Mouse (Mus musculus) liver, adult 2 months (tissue): Measurements from ENCODE around the gene Kif13a. TPM values are rescaled to one million over a fixed set of nuclear protein-coding genes. Genes with fewer than 3 reads are reported as not detected.
A peak's percentile ranks its signal among the peaks of the same experiment; 100 is the strongest.

Source experiments
- DNase-seq: peaks from one replicate; pipeline ENCODE4 v3.0.0-alpha.2; 2011; ENCODE audit warnings: low read depth, low spot score; ENCODE audit errors: extremely low read depth
- H3K27ac ChIP-seq: fragments of 200-500 bp; replicated peaks from 2 replicates; pipeline ENCODE4 v1.5.1; 2012; ENCODE audit warnings: low read depth, mild to moderate bottlenecking, control low read depth, inconsistent platforms, low read length; ENCODE audit not compliant: insufficient read depth
- H3K27me3 ChIP-seq: fragments of 200-500 bp; 2 replicates; pipeline ENCODE4 v1.6.1; 2012; ENCODE audit warnings: mild to moderate bottlenecking, moderate library complexity, low read length, inconsistent platforms; ENCODE audit not compliant: control insufficient read depth, insufficient read depth
- H3K36me3 ChIP-seq: fragments of 200-500 bp; 2 replicates; pipeline ENCODE4 v1.6.1; 2012; ENCODE audit warnings: low read length, inconsistent platforms; ENCODE audit not compliant: control insufficient read depth, insufficient read depth
- H3K4me1 ChIP-seq: fragments of 200-500 bp; 2 replicates; pipeline ENCODE4 v1.6.1; 2011; ENCODE audit warnings: low read length; ENCODE audit not compliant: control insufficient read depth, insufficient read depth
- H3K4me3 ChIP-seq: fragments of 200-500 bp; 2 replicates; pipeline ENCODE4 v1.5.1; 2011; ENCODE audit warnings: low read depth, mild to moderate bottlenecking, control low read depth, low read length, moderate library complexity; ENCODE audit not compliant: insufficient read depth
- H3K79me2 ChIP-seq: fragments of 200-500 bp; 2 replicates; pipeline ENCODE4 v1.6.1; 2012; ENCODE audit warnings: inconsistent platforms, mild to moderate bottlenecking, low read length, moderate library complexity; ENCODE audit not compliant: control insufficient read depth, insufficient read depth
- H3K9ac ChIP-seq: fragments of 200-500 bp; 2 replicates; pipeline ENCODE4 v1.6.1; 2012; ENCODE audit warnings: low read depth, mild to moderate bottlenecking, control low read depth, inconsistent platforms, low read length
- CTCF ChIP-seq: fragments of 200-500 bp; IDR thresholded peaks from 2 replicates; pipeline ENCODE4 v1.5.1; 2011; ENCODE audit warnings: low read depth, low read length, control low read depth
- POLR2A ChIP-seq: fragments of 200-500 bp; IDR thresholded peaks from 2 replicates; pipeline ENCODE4 v1.6.1; 2011; ENCODE audit warnings: low read length, control low read depth; ENCODE audit not compliant: insufficient read depth; ENCODE audit errors: extremely low read depth
- WGBS: fragments of 180-500 bp; shearing (Covaris S2); methylation state at CpG from one replicate; pipeline ENCODE4 v1.1.7; 2018; 5-methylcytosine and 5-hydroxymethylcytosine counted together
- polyA plus RNA-seq: library from polyadenylated mRNA; depleted of rRNA; stranded (reverse); fragments of >200 nt; gene quantifications from 2 replicates; pipeline ENCODE4 v1.2.3, GENCODE M21; 2012
- total RNA-seq: library from RNA; depleted of rRNA; stranded (reverse); fragments of >200 nt; gene quantifications from 2 replicates; pipeline ENCODE4 v1.2.3, GENCODE M21; 2014

Kif13a gene
- total and polyA plus RNA-seq, 2 experiments: 6.6 to 11.1 TPM

- no peaks in the 10 kb centered on the region for H3K27me3 ChIP-seq
- no peak overlapping the region for H3K4me3 ChIP-seq
- TF ChIP-seq CTCF (no peak), POLR2A (no peak)
- H3K36me3 ChIP-seq: no peaks in the 10 kb centered on the region
- H3K4me1 ChIP-seq: no peaks in the 10 kb centered on the region
- no peak overlapping the region for H3K9ac ChIP-seq
- no peaks in the 10 kb centered on the region for H3K79me2 ChIP-seq
- 93% methylated on average over 13 of the region's 13 CpGs for WGBS
- no peak overlapping the region for H3K27ac ChIP-seq
- DNase-seq: no peak
Measured at GRCm38 (mm10) chr13:46840676-46841075, 89.0 kb downstream of the Kif13a start.

- no peak for DNase-seq
- TF ChIP-seq CTCF (no peak), POLR2A (no peak)
- no peaks in the 10 kb centered on the region for H3K36me3 ChIP-seq
- H3K79me2 ChIP-seq: no peaks in the 10 kb centered on the region
- no peak overlapping the region for H3K27ac ChIP-seq
- no peak overlapping the region for H3K9ac ChIP-seq
- H3K27me3 ChIP-seq: no peaks in the 10 kb centered on the region
- 91% methylated on average over 3 of the region's 3 CpGs for WGBS
- H3K4me1 ChIP-seq: no peaks in the 10 kb centered on the region
- no peak overlapping the region for H3K4me3 ChIP-seq
Measured at GRCm38 (mm10) chr13:46839236-46839635, 90.4 kb downstream of the Kif13a start.

GRCm38 (mm10) chr13:46838551-46838950 is 91.1 kb downstream of the Kif13a start:
- Histone ChIP-seq H3K4me1 (no peaks in the 10 kb centered on the region), H3K79me2 (no peaks in the 10 kb centered on the region), H3K9ac (no peak overlapping the region), H3K4me3 (no peak overlapping the region), H3K27ac (no peak overlapping the region), H3K36me3 (no peaks in the 10 kb centered on the region), H3K27me3 (no peaks in the 10 kb centered on the region)
- TF ChIP-seq POLR2A (no peak), CTCF (no peak; the same call in 1 of the 2 replicates)
- peak; percentile 46 for DNase-seq
- WGBS: 24% methylated on average over 2 of the region's 2 CpGs

- no peaks in the 10 kb centered on the region for H3K79me2 ChIP-seq
- no peak for TF ChIP-seq CTCF
- TF ChIP-seq POLR2A: no peak
- H3K9ac ChIP-seq: no peak overlapping the region
- DNase-seq: no peak
- no peaks in the 10 kb centered on the region for H3K4me1 ChIP-seq
- H3K27me3 ChIP-seq: no peaks in the 10 kb centered on the region
- WGBS: 94% methylated on average over 11 of the region's 11 CpGs
- H3K36me3 ChIP-seq: 0 out of 2 replicates have a peak, but pooled peaks cover 2% of the 10 kb centered on the region
- no peak overlapping the region for H3K4me3 ChIP-seq
- no peak overlapping the region for H3K27ac ChIP-seq
Measured at GRCm38 (mm10) chr13:46835351-46835750, 94.3 kb downstream of the Kif13a start.

- Histone ChIP-seq H3K9ac (no peak overlapping the region), H3K4me1 (no peaks in the 10 kb centered on the region), H3K79me2 (no peaks in the 10 kb centered on the region), H3K36me3 (peaks cover 5% of the 10 kb centered on the region), H3K4me3 (no peak overlapping the region), H3K27ac (no peak overlapping the region), H3K27me3 (no peaks in the 10 kb centered on the region)
- TF ChIP-seq CTCF (peak; percentile 9; the same call in 1 of the 2 replicates), POLR2A (no peak)
- 96% methylated on average over 10 of the region's 10 CpGs for WGBS
- DNase-seq: no peak
Measured at GRCm38 (mm10) chr13:46834805-46835204, 94.9 kb downstream of the Kif13a start.

DNA sequence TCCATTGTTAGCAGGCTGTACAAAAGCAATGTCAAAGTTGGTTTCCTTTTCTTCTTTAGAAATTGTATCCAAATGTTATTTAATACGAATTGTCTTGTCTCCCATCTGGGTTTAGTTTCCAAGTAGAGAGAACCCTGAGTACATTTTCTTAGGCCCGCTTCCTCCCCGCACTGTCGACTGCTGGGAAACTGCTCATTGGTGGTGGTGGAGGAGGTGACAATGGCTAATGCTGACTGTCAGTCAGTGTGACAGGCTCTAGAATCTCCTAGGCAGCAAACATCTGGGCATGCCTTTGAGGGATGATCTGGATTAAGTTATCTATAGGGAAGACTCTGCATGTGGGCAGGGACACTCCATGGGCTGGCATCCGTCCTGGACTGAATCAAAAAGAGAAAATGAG is 96.1 kb downstream of the Kif13a start:
- TF ChIP-seq CTCF (no peak), POLR2A (no peak)
- no peaks in the 10 kb centered on the region for H3K4me1 ChIP-seq
- no peaks in the 10 kb centered on the region for H3K27me3 ChIP-seq
- WGBS: 94% methylated on average over 5 of the region's 5 CpGs
- H3K4me3 ChIP-seq: no peak overlapping the region
- no peaks in the 10 kb centered on the region for H3K79me2 ChIP-seq
- H3K9ac ChIP-seq: no peak overlapping the region
- DNase-seq: no peak
- peaks cover 10% of the 10 kb centered on the region for H3K36me3 ChIP-seq
- no peak overlapping the region for H3K27ac ChIP-seq
